Mouse (Mus musculus) liver, postnatal 0 days (tissue): Measurements from ENCODE around the gene Slc22a1.

Source experiments
- CTCF ChIP-seq: sonication (generic); IDR thresholded peaks from 2 replicates; pipeline ENCODE4 v1.5.1; 2016; ENCODE audit warnings: antibody characterized with exemption, low read depth
- EP300 ChIP-seq: IDR thresholded peaks from 2 replicates; pipeline ENCODE4 v1.6.1; 2016; ENCODE audit warnings: antibody characterized with exemption, low read depth, mild to moderate bottlenecking

DNA sequence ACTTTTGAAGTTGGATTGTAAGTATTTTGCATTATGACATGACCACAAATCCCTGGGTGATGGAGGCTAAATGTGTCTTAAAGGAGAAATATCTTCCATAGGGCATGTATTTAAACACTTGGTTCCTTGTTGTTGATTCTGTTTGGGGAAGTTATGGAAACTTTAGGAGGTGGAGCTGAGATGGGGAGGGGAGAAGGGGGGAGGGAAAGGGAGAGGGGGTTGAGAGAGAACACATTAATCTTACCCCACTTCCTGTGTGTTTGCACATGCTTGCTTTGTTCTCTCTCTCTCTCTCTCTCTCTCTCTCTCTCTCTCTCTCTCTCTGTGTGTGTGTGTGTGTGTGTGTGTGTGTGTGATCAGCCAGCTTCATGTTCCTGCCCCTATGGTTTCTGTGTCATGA is 1.5 kb upstream of the Slc22a1 start:
- no peak for TF ChIP-seq CTCF
- TF ChIP-seq EP300 = no peak
